Mouse (Mus musculus) liver, adult 2 months (tissue): ENCODE measurements around the gene Filip1l.

Experiments used
- CTCF ChIP-seq: fragments of 200-500 bp; IDR thresholded peaks from 2 replicates; pipeline ENCODE4 v1.5.1; 2011; ENCODE audit warnings: low read depth, low read length, control low read depth
- POLR2A ChIP-seq: fragments of 200-500 bp; IDR thresholded peaks from 2 replicates; pipeline ENCODE4 v1.6.1; 2011; ENCODE audit warnings: low read length, control low read depth; ENCODE audit not compliant: insufficient read depth; ENCODE audit errors: extremely low read depth

DNA sequence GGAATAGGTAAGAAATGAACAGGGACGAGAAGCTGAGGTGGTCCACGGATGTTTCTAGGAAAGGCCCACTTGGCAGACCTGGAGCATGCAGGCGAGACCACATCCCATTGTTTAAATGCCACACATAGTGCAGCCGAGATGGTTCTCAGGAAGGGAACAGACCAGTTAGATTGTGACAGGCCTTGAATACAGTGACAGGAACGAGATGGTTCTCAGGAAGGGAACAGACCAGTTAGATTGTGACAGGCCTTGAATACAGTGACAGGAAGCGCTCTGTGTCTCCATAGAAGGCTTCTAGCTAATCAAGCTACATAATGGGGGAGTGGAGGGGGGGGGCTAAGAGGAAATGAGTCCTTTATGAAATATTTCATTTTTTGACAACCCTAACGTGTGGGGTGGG is 227.1 kb downstream of the Filip1l start:
- TF ChIP-seq POLR2A (no peak), CTCF (no peak)
